Mouse (Mus musculus) myocyte (in vitro differentiated cells): ENCODE measurements around the gene Gmppa. TPM values are rescaled to one million over a fixed set of nuclear protein-coding genes. Genes with fewer than 3 reads are reported as not detected.

ENCODE experiments used
- H3K27me3 ChIP-seq: one replicate; pipeline ENCODE4 v1.6.1; 2011; ENCODE audit not compliant: control insufficient read depth, insufficient read depth, insufficient read length
- H3K36me3 ChIP-seq: one replicate; pipeline ENCODE4 v1.6.1; 2011; ENCODE audit not compliant: control insufficient read depth, insufficient read depth
- H3K4me2 ChIP-seq: one replicate; pipeline ENCODE4 v1.6.1; 2011; ENCODE audit warnings: low read depth, control low read depth
- H3K4me3 ChIP-seq: one replicate; pipeline ENCODE4 v1.5.1; 2011; ENCODE audit warnings: mild to moderate bottlenecking, control low read depth, moderate library complexity
- H3K79me2 ChIP-seq: one replicate; pipeline ENCODE4 v1.6.1; 2011; ENCODE audit not compliant: control insufficient read depth, insufficient read depth
- H3ac ChIP-seq: one replicate; pipeline ENCODE4 v1.6.1; 2011; ENCODE audit not compliant: control insufficient read depth, insufficient read length
- CEBPB ChIP-seq: IDR thresholded peaks from 2 replicates; pipeline ENCODE4 v1.6.1; 2011; ENCODE audit warnings: mild to moderate bottlenecking, moderate library complexity; ENCODE audit not compliant: poor library complexity, insufficient read depth, severe bottlenecking
- E2F4 ChIP-seq: IDR thresholded peaks from one replicate; pipeline ENCODE4 v1.6.1; 2011; ENCODE audit warnings: mild to moderate bottlenecking, control low read depth, moderate library complexity; ENCODE audit not compliant: insufficient read depth
- MAX ChIP-seq: IDR thresholded peaks from one replicate; pipeline ENCODE4 v1.6.1; 2011; ENCODE audit warnings: low read depth, mild to moderate bottlenecking, control low read depth
- MYOD1 ChIP-seq, 3 experiments: IDR thresholded peaks; one replicate each; pipeline ENCODE4 v1.6.1; 2011; ENCODE audit warnings: control low read depth in 2 of 3, low read depth in 2 of 3, mild to moderate bottlenecking in 2 of 3, moderate library complexity in 1 of 3; ENCODE audit not compliant: insufficient read length in 2 of 3, control insufficient read depth in 1 of 3
- MYOG ChIP-seq, 3 experiments: IDR thresholded peaks; one replicate each; pipeline ENCODE4 v1.6.1; 2011; ENCODE audit warnings: control low read depth in 2 of 3, low read depth in 2 of 3, mild to moderate bottlenecking in 2 of 3; ENCODE audit not compliant: insufficient read length in 2 of 3, control insufficient read depth in 1 of 3, insufficient read depth in 1 of 3
- POLR2A ChIP-seq: IDR thresholded peaks from one replicate; pipeline ENCODE4 v1.6.1; 2011; ENCODE audit warnings: low read depth, mild to moderate bottlenecking, control low read depth, moderate library complexity; ENCODE audit not compliant: insufficient read length
- POLR2AphosphoS2 ChIP-seq: IDR thresholded peaks from one replicate; pipeline ENCODE4 v1.6.1; 2011; ENCODE audit warnings: low read depth, control low read depth; ENCODE audit not compliant: insufficient read length
- REST ChIP-seq: IDR thresholded peaks from one replicate; pipeline ENCODE4 v1.6.1; 2011; ENCODE audit warnings: mild to moderate bottlenecking, control low read depth, moderate library complexity; ENCODE audit not compliant: insufficient read depth, insufficient read length
- SRF ChIP-seq: IDR thresholded peaks from one replicate; pipeline ENCODE4 v1.6.1; 2011; ENCODE audit warnings: low read depth; ENCODE audit not compliant: control insufficient read depth, insufficient read length
- TCF12 ChIP-seq: IDR thresholded peaks from one replicate; pipeline ENCODE4 v1.6.1; 2011; ENCODE audit warnings: mild to moderate bottlenecking, control low read depth; ENCODE audit not compliant: poor library complexity, insufficient read depth, severe bottlenecking
- TCF3 ChIP-seq: IDR thresholded peaks from one replicate; pipeline ENCODE4 v1.6.1; 2011; ENCODE audit warnings: low read depth, control low read depth; ENCODE audit not compliant: insufficient read length
- USF1 ChIP-seq: IDR thresholded peaks from one replicate; pipeline ENCODE4 v1.6.1; 2011; ENCODE audit warnings: low read depth, mild to moderate bottlenecking, control low read depth, moderate library complexity
- polyA plus RNA-seq: library from polyadenylated mRNA; unstranded; fragments of >200 nt; fragmentation: generic; extraction: Trizol; gene quantifications from one replicate; pipeline ENCODE4 v1.2.1, GENCODE M21; 2012; ENCODE audit warnings: missing spikeins

Gmppa gene
- polyA plus RNA-seq, 1 experiment: 106 TPM

DNA sequence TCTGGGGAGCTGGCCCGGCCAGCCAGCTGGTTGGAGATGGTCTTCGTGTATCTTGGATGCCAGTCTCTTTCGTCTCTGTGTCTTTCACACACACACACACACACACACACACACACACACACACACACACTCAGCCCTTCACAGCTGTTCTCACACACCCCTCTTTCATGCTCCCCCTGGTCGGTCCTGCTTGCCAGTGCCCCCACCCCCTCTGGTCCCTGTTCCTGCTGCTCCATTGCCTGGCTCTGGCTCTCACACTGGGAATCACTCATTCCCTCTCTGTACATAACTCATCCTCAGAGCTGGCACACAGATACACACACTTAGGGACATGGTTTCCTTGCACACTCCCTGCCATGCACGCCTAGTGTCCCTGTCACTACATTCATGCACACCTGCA lies 16.2 kb downstream of the Gmppa start:
- no peaks in the 10 kb centered on the region for H3K36me3 ChIP-seq
- TF ChIP-seq MYOG (IDR thresholded peaks at IDR 0.05; ENCODE audit: control insufficient read depth in 1 of 3, insufficient read depth in 1 of 3, insufficient read length in 2 of 3, low read depth in 2 of 3) (peak in 1 of 3 experiments; percentile 12), TCF12 (no peak)
- peaks cover 18% of the 10 kb centered on the region for H3K27me3 ChIP-seq
- H3ac ChIP-seq: no peak overlapping the region
- H3K4me2 ChIP-seq: no peak overlapping the region
- H3K4me3 ChIP-seq: no peak overlapping the region
- no peaks in the 10 kb centered on the region for H3K79me2 ChIP-seq

DNA sequence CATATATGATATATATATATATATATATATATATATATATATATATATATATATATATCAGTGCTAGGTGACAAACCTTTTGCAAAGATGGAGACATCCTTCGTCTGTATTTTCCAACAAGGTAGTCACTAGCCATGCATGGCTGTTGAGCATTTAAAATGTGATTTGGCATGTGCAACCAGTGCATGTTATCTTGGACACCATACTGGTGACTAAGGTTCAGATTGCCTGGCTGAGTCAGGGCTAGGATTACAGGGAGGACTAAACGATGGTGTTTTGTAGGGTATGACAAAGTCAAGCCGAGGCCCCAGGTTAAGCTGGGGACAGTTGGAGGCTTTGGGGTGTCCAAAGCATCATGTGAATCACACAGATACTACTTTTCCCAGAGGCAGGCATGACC lies 19.7 kb downstream of the Gmppa start:
- no peak overlapping the region for H3K4me2 ChIP-seq
- H3K4me3 ChIP-seq: no peak overlapping the region
- H3K79me2 ChIP-seq: no peaks in the 10 kb centered on the region
- no peaks in the 10 kb centered on the region for H3K36me3 ChIP-seq
- TF ChIP-seq USF1 (no peak), E2F4 (no peak), POLR2AphosphoS2 (no peak), MYOD1 (IDR thresholded peaks at IDR 0.05; ENCODE audit: control insufficient read depth in 1 of 3, insufficient read length in 2 of 3, low read depth in 2 of 3) (no peak), MYOG (IDR thresholded peaks at IDR 0.05; ENCODE audit: control insufficient read depth in 1 of 3, insufficient read depth in 1 of 3, insufficient read length in 2 of 3, low read depth in 2 of 3) (no peak), POLR2A (no peak), TCF3 (no peak), TCF12 (no peak), SRF (no peak), REST (no peak), CEBPB (no peak), MAX (no peak)
- H3ac ChIP-seq: no peak overlapping the region
- peaks cover 18% of the 10 kb centered on the region for H3K27me3 ChIP-seq

DNA sequence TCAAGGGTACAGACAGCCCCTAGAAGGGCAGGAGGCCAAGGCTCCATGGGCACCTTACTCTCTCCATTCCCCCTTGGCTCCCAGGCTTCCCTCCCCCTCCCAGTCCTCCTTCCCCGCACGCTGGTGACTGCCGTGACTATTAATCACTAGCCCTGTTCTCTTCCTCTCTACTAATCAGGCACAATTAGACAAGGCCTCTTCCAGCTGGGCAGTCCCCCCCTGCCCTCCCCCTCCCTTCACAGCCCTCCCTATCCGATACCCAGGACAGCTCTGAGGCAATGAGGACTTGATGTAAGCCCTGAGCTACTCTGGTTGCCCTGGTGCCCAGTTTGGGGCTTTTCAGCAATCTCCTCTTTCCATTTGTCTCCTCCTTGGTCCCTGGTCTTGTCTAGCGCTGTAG lies 20.2 kb downstream of the Gmppa start:
- TF ChIP-seq SRF (no peak), E2F4 (no peak), POLR2AphosphoS2 (no peak), REST (no peak), CEBPB (no peak), MYOD1 (IDR thresholded peaks at IDR 0.05; ENCODE audit: control insufficient read depth in 1 of 3, insufficient read length in 2 of 3, low read depth in 2 of 3) (no peak), POLR2A (no peak), TCF12 (no peak), MYOG (IDR thresholded peaks at IDR 0.05; ENCODE audit: control insufficient read depth in 1 of 3, insufficient read depth in 1 of 3, insufficient read length in 2 of 3, low read depth in 2 of 3) (no peak), TCF3 (no peak), MAX (no peak), USF1 (no peak)
- Histone ChIP-seq H3K27me3 (peaks cover 14% of the 10 kb centered on the region), H3K4me2 (no peak overlapping the region)

DNA sequence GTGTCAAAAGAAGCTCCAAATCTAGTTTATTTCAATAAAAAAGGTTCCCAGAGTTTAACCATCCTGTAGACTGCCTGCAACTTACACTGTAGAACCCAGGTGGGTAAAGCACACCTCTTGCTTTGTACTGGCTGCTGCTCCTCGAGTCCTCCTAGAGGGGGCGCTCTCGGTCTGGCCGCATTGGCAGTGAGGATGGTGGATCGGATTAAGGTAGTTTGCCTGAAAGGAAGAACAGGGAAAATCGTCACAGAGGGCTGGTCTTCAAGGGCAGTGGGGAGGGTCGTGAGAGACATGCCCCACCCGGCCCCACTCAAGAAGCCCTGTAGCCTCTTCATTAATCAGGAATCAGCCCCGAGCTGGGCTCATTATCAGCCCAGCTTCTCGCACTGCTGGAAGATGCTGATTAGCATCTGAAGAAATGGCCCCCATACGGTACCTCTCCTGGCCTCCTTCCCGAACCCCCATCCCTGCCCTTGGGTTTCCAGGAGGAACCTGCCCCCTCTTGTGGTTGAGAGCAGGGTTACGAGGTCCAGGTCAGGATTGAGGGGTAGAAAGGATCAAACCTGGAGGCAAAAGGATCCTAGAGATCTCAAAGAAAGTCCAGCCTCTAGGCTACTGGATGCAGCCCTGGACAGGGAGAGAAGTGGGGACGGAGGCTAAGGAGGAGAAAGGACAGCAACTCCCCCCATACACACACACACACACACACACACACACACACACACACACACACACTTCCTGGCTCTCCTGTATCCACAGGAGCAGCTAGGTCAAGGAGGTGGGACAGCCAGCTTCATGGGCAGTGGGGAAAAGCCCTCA lies 21.2 kb downstream of the Gmppa start:
- peak overlapping the region; percentile 36 for H3K4me2 ChIP-seq
- H3K79me2 ChIP-seq: no peaks in the 10 kb centered on the region
- H3ac ChIP-seq: no peak overlapping the region
- H3K27me3 ChIP-seq: peaks cover 6% of the 10 kb centered on the region
- no peak overlapping the region for H3K4me3 ChIP-seq
- no peaks in the 10 kb centered on the region for H3K36me3 ChIP-seq
- TF ChIP-seq MAX (no peak), POLR2A (no peak), SRF (no peak), E2F4 (no peak), REST (no peak), MYOG (IDR thresholded peaks at IDR 0.05; ENCODE audit: control insufficient read depth in 1 of 3, insufficient read depth in 1 of 3, insufficient read length in 2 of 3, low read depth in 2 of 3) (no peak), POLR2AphosphoS2 (no peak), CEBPB (no peak)

More for the DNA sequence above, 20.2 kb downstream of the Gmppa start:
- no peaks in the 10 kb centered on the region for H3K79me2 ChIP-seq
- H3K4me3 ChIP-seq: no peak overlapping the region
- no peak overlapping the region for H3ac ChIP-seq
- no peaks in the 10 kb centered on the region for H3K36me3 ChIP-seq

DNA sequence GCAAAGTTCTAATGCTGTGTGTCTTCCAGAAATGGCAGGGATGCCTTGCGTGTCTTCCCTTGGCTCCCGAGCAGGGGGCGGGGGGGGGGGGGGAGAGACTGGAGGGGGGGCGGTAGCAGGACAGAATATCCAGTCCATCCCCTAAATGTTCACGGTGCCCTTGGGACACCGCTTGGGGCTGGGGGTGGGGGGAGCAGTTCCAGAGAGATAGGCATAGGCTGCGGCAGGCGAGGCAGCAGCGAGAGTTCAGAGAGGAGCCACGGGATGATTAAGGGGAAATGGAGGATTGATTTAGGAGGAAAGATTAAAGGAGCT lies 21.9 kb downstream of the Gmppa start:
- no peaks in the 10 kb centered on the region for H3K36me3 ChIP-seq
- no peaks in the 10 kb centered on the region for H3K79me2 ChIP-seq
- H3K4me2 ChIP-seq: peak overlapping the region; percentile 64
- no peaks in the 10 kb centered on the region for H3K27me3 ChIP-seq
- TF ChIP-seq TCF12: no peak
- no peak for TF ChIP-seq CEBPB
- no peak for TF ChIP-seq TCF3
- H3ac ChIP-seq: no peak overlapping the region
- peak overlapping the region; percentile 12 for H3K4me3 ChIP-seq
